8 mouse cellular contexts compared by ENCODE assay signal in genomic region chr17:8147439-8148316, GRCm38 (mm10). TPM values are rescaled to one million over a fixed set of nuclear protein-coding genes. Genes with fewer than 3 reads are reported as not detected.
DNase-seq lines count a peak whose midpoint lies in the region; ATAC-seq and TF ChIP-seq lines count a peak whose summit lies in the region.
"Not testable (repeated sequence)": the region's sequence is repeated elsewhere in the genome, so short reads cannot be mapped to it uniquely, and the experiment has no call there.

Gene Gm49673 (minus strand): TSS chr17:8147788.
Gene Rnaset2a (minus strand): TSS chr17:8148097.

- peak; percentile 94 for ATAC-seq in CD4-positive, CD25-positive, alpha-beta regulatory T cell, adult 4 months
- peak; percentile 99 for ATAC-seq in heart, embryonic 16.5 days (replicated peaks; ENCODE audit: extremely low read depth, insufficient read depth, low FRiP score)
- ATAC-seq in kidney, embryonic 15.5 days (replicated peaks; ENCODE audit: low FRiP score), result peak; percentile 99

- H3K36me3 ChIP-seq in heart, embryonic 16.5 days (ENCODE audit: control insufficient read depth, insufficient read depth); kidney, embryonic 15.5 days; testis, adult 2 months (ENCODE audit: control insufficient read depth, insufficient read depth, low read length): not testable (repeated sequence)

- H3K4me3 ChIP-seq in brown adipose tissue, adult 24 weeks (ENCODE audit: insufficient read depth, low read depth, low read length), result peak within 1 kb of the TSS; percentile 70
- H3K4me3 ChIP-seq in heart, embryonic 16.5 days (ENCODE audit: low read length), result peak within 1 kb of the TSS; percentile 65
- peak within 1 kb of the TSS; percentile 61 for H3K4me3 ChIP-seq in kidney, embryonic 15.5 days (replicated peaks)
- H3K4me3 ChIP-seq in testis, adult 2 months (ENCODE audit: control insufficient read depth, low read depth, low read length), result peak within 1 kb of the TSS; percentile 81

- TF ChIP-seq POLR2A in testis, adult 2 months (IDR thresholded peaks at IDR 0.05; ENCODE audit: control insufficient read depth, low read depth, low read length), result peak; percentile 42; the same call in 1 of the 2 replicates

- not testable (repeated sequence) for H3K9me3 ChIP-seq in heart, embryonic 16.5 days (replicated peaks; ENCODE audit: control insufficient read depth, low read length); kidney, embryonic 15.5 days (replicated peaks)

- H3K27ac ChIP-seq in brown adipose tissue, adult 24 weeks (replicated peaks; ENCODE audit: low read depth, low read length), result not testable (repeated sequence)
- H3K27ac ChIP-seq in heart, embryonic 16.5 days (ENCODE audit: low read length), result peak within 1 kb of the TSS; percentile 70
- H3K27ac ChIP-seq in kidney, embryonic 15.5 days, result peak within 1 kb of the TSS; percentile 75
- H3K27ac ChIP-seq in testis, adult 2 months (ENCODE audit: control insufficient read depth, insufficient read depth, low read depth, low read length), result peak within 1 kb of the TSS; percentile 49; the same call in 1 of the 2 replicates

- peak within 1 kb of the TSS; percentile 58 for H3K4me2 ChIP-seq in heart, embryonic 16.5 days (ENCODE audit: low read depth, low read length)
- H3K4me2 ChIP-seq in kidney, embryonic 15.5 days, result peak within 1 kb of the TSS; percentile 60

- not testable (repeated sequence) for TF ChIP-seq CTCF in testis, adult 2 months (IDR thresholded peaks at IDR 0.05; ENCODE audit: control insufficient read depth, insufficient read depth, insufficient replicate concordance, low read depth, low read length)

- peak within 1 kb of the TSS; percentile 81 for H3K9ac ChIP-seq in heart, embryonic 16.5 days (ENCODE audit: low read length)
- H3K9ac ChIP-seq in kidney, embryonic 15.5 days, result peak within 1 kb of the TSS; percentile 61

- not testable (repeated sequence) for H3K27me3 ChIP-seq in heart, embryonic 16.5 days (ENCODE audit: control insufficient read depth, insufficient read depth, low read length); kidney, embryonic 15.5 days; testis, adult 2 months (ENCODE audit: control insufficient read depth, insufficient read depth, low read length)

- peak; percentile 0 for DNase-seq in fibroblast of lung, adult 2 months (ENCODE audit: low read depth)
- DNase-seq in lung, adult 18-20 months, result peak; percentile 50 to 53
- peak; percentile 51 for DNase-seq in naive thymus-derived CD4-positive, alpha-beta T cell, adult 2 months (ENCODE audit: low read depth)

- H3K4me1 ChIP-seq in brown adipose tissue, adult 24 weeks (ENCODE audit: control insufficient read depth, insufficient read depth, insufficient read length, low read length); heart, embryonic 16.5 days (ENCODE audit: control insufficient read depth, insufficient read depth, low read length); kidney, embryonic 15.5 days; testis, adult 2 months (ENCODE audit: control insufficient read depth, insufficient read depth, low read length): not testable (repeated sequence)

- under 1% methylated on average over 25 of the region's 67 CpGs for WGBS in heart, embryonic 16.5 days
- WGBS in kidney, embryonic 15.5 days, result under 1% methylated on average over 54 of the region's 67 CpGs

RNA-seq across cellular contexts. Expression of gene Gm49673, which starts in this region (rescaled TPM):
- not detected for polyA plus RNA-seq in CD4-positive, CD25-positive, alpha-beta regulatory T cell, adult 4 months (2017; shearing (Covaris generic))
- not detected in 2 replicates for polyA plus RNA-seq in brown adipose tissue, adult 24 weeks (2012; ENCODE audit: insufficient read depth, insufficient read length, missing spikeins)
- not detected in 2 replicates for polyA plus RNA-seq in heart, embryonic 16.5 days (2015; fragmentation: Nextera tagmentation; extraction: Ambion mirVana)
- polyA plus RNA-seq in kidney, embryonic 15.5 days (2015; fragmentation: Nextera tagmentation; extraction: Ambion mirVana), result 0.26 and 0.57 TPM in 2 replicates
- polyA plus RNA-seq in testis, adult 2 months (2012; rRNA removed), result 0.11 and 0.58 TPM in 2 replicates

RNA-seq across cellular contexts. Expression of gene Rnaset2a, which starts in this region (rescaled TPM):
- polyA plus RNA-seq in CD4-positive, CD25-positive, alpha-beta regulatory T cell, adult 4 months (2017; shearing (Covaris generic)), result 10 to 100 TPM; 42.6 to 47.1 TPM
- polyA plus RNA-seq in brown adipose tissue, adult 24 weeks (2012; ENCODE audit: insufficient read depth, insufficient read length, missing spikeins), result 15.5 and 15.6 TPM in 2 replicates
- polyA plus RNA-seq in heart, embryonic 16.5 days (2015; fragmentation: Nextera tagmentation; extraction: Ambion mirVana), result 31.0 and 33.9 TPM in 2 replicates
- polyA plus RNA-seq in kidney, embryonic 15.5 days (2015; fragmentation: Nextera tagmentation; extraction: Ambion mirVana), result 43.8 and 45.0 TPM in 2 replicates
- polyA plus RNA-seq in testis, adult 2 months (2012; rRNA removed), result 18.3 and 19.1 TPM in 2 replicates

Comparison
In these comparisons a context has a peak if more than half of its experiments do, and no peak if none do; other contexts are left out.
1. DNase-seq: peak in every context shown above with its lines; median percentile 52 in lung, adult 18-20 months; 51 in naive thymus-derived CD4-positive, alpha-beta T cell, adult 2 months; 0 in fibroblast of lung, adult 2 months.